Mouse (Mus musculus) intestine, postnatal 0 days (tissue): ENCODE data around the gene Adra1b. TPM values are rescaled to one million over a fixed set of nuclear protein-coding genes. Genes with fewer than 3 reads are reported as not detected.

Experiments
- ATAC-seq: fragments of 200-750 bp; cut with Nextera tagmentation; 2 replicates; pipeline ENCODE4 v1.8.0; 2017; ENCODE audit warnings: mild to moderate bottlenecking, moderate TSS enrichment, moderate library complexity
- H3K27ac ChIP-seq: fragments of 300-500 bp; sonication (generic); 2 replicates; pipeline ENCODE4 v1.5.1; 2014; ENCODE audit warnings: mild to moderate bottlenecking, low read depth, low read length, moderate library complexity
- H3K27me3 ChIP-seq: fragments of 300-500 bp; sonication (generic); replicated peaks from 2 replicates; pipeline ENCODE4 v1.6.1; 2014; ENCODE audit warnings: low read length, mixed read lengths; ENCODE audit not compliant: control insufficient read depth, insufficient read depth
- H3K36me3 ChIP-seq: fragments of 300-500 bp; sonication (generic); 2 replicates; pipeline ENCODE4 v1.6.1; 2014; ENCODE audit warnings: mild to moderate bottlenecking, moderate library complexity; ENCODE audit not compliant: control insufficient read depth, insufficient read depth
- H3K4me1 ChIP-seq: fragments of 300-500 bp; sonication (generic); replicated peaks from 2 replicates; pipeline ENCODE4 v1.6.1; 2014; ENCODE audit warnings: antibody characterized with exemption, low read length, mixed read lengths; ENCODE audit not compliant: control insufficient read depth, insufficient read depth
- H3K4me2 ChIP-seq: fragments of 300-500 bp; sonication (generic); replicated peaks from 2 replicates; pipeline ENCODE4 v1.6.1; 2014; ENCODE audit warnings: low read depth, mild to moderate bottlenecking, moderate library complexity
- H3K4me3 ChIP-seq: fragments of 300-500 bp; sonication (generic); 2 replicates; pipeline ENCODE4 v1.5.1; 2014; ENCODE audit warnings: low read depth, low read length
- H3K9ac ChIP-seq: fragments of 300-500 bp; sonication (generic); 2 replicates; pipeline ENCODE4 v1.6.1; 2014; ENCODE audit warnings: mild to moderate bottlenecking, low read depth, low read length
- H3K9me3 ChIP-seq: fragments of 300-500 bp; sonication (generic); 2 replicates; pipeline ENCODE4 v1.6.1; 2016; ENCODE audit warnings: mixed run types; ENCODE audit not compliant: control insufficient read depth
- CTCF ChIP-seq: sonication (generic); IDR thresholded peaks from 2 replicates; pipeline ENCODE4 v1.5.1; 2016; ENCODE audit warnings: low read depth, mild to moderate bottlenecking, control low read depth, antibody characterized with exemption, moderate library complexity
- WGBS: fragments of 180-500 bp; shearing (Covaris S2); extraction: QIAGEN DNeasy Blood & Tissue Kit; methylation state at CpG from one replicate; pipeline ENCODE4 v1.1.7; 2014; 5-methylcytosine and 5-hydroxymethylcytosine counted together
- polyA plus RNA-seq: library from polyadenylated mRNA; unstranded; fragments of >200 nt; fragmentation: Nextera tagmentation; extraction: Ambion mirVana; gene quantifications from 2 replicates; pipeline ENCODE4 v1.2.1, GENCODE M21; 2015

Gene Adra1b
- 0.16 and 0.27 TPM in 2 replicates for polyA plus RNA-seq

- H3K4me1 ChIP-seq, result no peaks in the 10 kb centered on the region
- H3K27me3 ChIP-seq, result no peaks in the 10 kb centered on the region
- H3K36me3 ChIP-seq, result no peaks in the 10 kb centered on the region
- no peak within 1 kb of the TSS for H3K9ac ChIP-seq
- TF ChIP-seq CTCF, result no peak
- H3K27ac ChIP-seq, result no peak within 1 kb of the TSS
- no peak within 1 kb of the TSS for H3K4me3 ChIP-seq
- no peak for ATAC-seq
- H3K4me2 ChIP-seq, result no peak within 1 kb of the TSS
- H3K9me3 ChIP-seq, result no peaks in the 10 kb centered on the region
- WGBS, result 52% methylated on average over 6 of the region's 6 CpGs
Measured at GRCm38 (mm10) chr11:43901051-43901654, at the start of gene Adra1b. TSS of gene Adra1b (minus strand) at chr11:43901210.

GRCm38 (mm10) chr11:43950274-43950673 is 49.3 kb upstream of the Adra1b start:
- H3K36me3 ChIP-seq, result no peaks in the 10 kb centered on the region
- H3K4me3 ChIP-seq, result no peak overlapping the region
- H3K9me3 ChIP-seq, result no peaks in the 10 kb centered on the region
- WGBS, result 88% methylated on average over 1 of the region's 1 CpGs
- H3K27me3 ChIP-seq, result no peaks in the 10 kb centered on the region
- H3K27ac ChIP-seq, result no peak overlapping the region
- no peak overlapping the region for H3K4me2 ChIP-seq
- no peak for ATAC-seq
- H3K9ac ChIP-seq, result no peak overlapping the region
- TF ChIP-seq CTCF, result no peak
- no peaks in the 10 kb centered on the region for H3K4me1 ChIP-seq

GRCm38 (mm10) chr11:43943781-43944180 is 42.8 kb upstream of the Adra1b start:
- ATAC-seq, result no peak
- WGBS, result 84% methylated on average over 2 of the region's 2 CpGs
- Histone ChIP-seq H3K4me2 (no peak overlapping the region), H3K9ac (no peak overlapping the region), H3K4me1 (no peaks in the 10 kb centered on the region), H3K4me3 (no peak overlapping the region), H3K27ac (no peak overlapping the region), H3K27me3 (no peaks in the 10 kb centered on the region), H3K36me3 (no peaks in the 10 kb centered on the region), H3K9me3 (no peaks in the 10 kb centered on the region)
- TF ChIP-seq CTCF, result no peak

DNA sequence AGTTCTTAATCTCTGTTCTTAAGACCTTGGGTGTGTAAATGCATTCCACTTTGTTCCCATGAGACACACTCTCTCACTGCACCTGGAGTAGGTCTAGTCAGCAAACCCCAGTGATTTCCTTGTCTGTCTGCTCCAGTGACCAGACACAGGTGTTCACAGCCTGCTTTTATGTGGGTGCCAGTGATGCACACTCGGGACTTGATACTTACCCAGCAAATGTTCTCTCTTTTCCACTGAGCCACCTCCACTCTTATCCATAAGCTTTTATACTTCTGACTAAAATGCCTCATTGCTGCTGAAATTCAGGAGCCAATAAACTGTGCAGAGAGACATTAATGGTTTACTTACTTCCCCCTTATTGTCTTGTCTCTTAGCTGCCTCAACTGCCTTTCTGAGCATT is 42.2 kb upstream of the Adra1b start:
- WGBS, result 85% methylated on average over 1 of the region's 1 CpGs
- Histone ChIP-seq H3K4me1 (no peaks in the 10 kb centered on the region), H3K36me3 (no peaks in the 10 kb centered on the region), H3K4me2 (no peak overlapping the region), H3K9ac (no peak overlapping the region), H3K27me3 (no peaks in the 10 kb centered on the region), H3K27ac (no peak overlapping the region), H3K4me3 (no peak overlapping the region), H3K9me3 (no peaks in the 10 kb centered on the region)
- no peak for ATAC-seq
- TF ChIP-seq CTCF, result no peak

DNA sequence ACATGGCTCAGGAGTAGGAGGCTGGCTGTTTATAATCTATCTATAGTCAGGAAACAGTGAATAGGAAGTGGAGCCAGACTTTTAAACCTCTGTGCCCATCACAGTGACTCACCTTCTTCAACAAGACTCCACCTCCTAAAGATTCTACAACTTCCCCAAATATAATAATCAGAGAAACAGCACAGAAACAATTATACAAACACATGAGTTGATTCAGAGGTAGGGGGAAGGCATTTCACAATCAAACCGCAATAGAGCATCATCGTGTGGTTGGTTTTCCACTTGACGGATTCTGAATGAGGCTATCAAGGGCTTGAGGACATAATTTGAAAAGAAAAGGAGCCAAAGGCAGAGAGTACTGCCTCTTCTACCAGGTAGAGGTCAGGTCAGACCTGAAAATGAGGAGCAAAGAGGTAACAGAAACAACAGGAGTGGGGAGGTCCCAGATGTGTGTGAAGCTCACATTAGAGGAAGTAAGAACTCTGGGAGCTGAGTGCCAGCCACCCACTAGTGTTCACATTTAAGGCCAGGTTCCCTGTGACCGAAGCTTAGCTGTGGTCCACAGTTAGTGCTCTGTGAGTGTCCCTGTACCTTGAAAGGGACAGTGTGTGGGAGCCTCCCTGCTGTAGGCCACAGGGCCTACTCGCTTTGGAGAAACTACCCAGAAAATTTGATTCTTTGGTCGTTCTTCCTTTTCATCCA is 39.6 kb upstream of the Adra1b start:
- TF ChIP-seq CTCF, result no peak
- Histone ChIP-seq H3K27ac (no peak overlapping the region), H3K9ac (no peak overlapping the region), H3K4me1 (no peaks in the 10 kb centered on the region), H3K4me3 (no peak overlapping the region), H3K9me3 (no peaks in the 10 kb centered on the region), H3K36me3 (no peaks in the 10 kb centered on the region), H3K27me3 (no peaks in the 10 kb centered on the region), H3K4me2 (no peak overlapping the region)
- 91% methylated on average over 6 of the region's 6 CpGs for WGBS
- ATAC-seq, result no peak

- Histone ChIP-seq H3K4me2 (no peak overlapping the region), H3K4me3 (no peak overlapping the region), H3K27me3 (no peaks in the 10 kb centered on the region), H3K4me1 (no peaks in the 10 kb centered on the region), H3K9me3 (no peaks in the 10 kb centered on the region), H3K36me3 (no peaks in the 10 kb centered on the region), H3K27ac (no peak overlapping the region), H3K9ac (no peak overlapping the region)
- no peak for TF ChIP-seq CTCF
- WGBS, result 87% methylated on average over 2 of the region's 2 CpGs
- ATAC-seq, result no peak
Measured at GRCm38 (mm10) chr11:43936023-43936422, 35.0 kb upstream of the Adra1b start.
